Mouse (Mus musculus) CH12.LX (cell line): ENCODE data around the gene Lrrc15.

ENCODE experiments used
- CTCF ChIP-seq, 2 experiments: IDR thresholded peaks in 1 of 2; conservative IDR thresholded peaks in 1 of 2; 2 replicates each; pipeline ENCODE4 v1.5.1; 2011 to 2012; ENCODE audit warnings: low read depth in 2 of 2, low read length in 2 of 2, improper control_type of control experiment in 1 of 2, inconsistent platforms in 1 of 2, mild to moderate bottlenecking in 1 of 2, moderate library complexity in 1 of 2
- EP300 ChIP-seq: IDR thresholded peaks from 2 replicates; pipeline ENCODE4 v1.6.1; 2011; ENCODE audit warnings: low read length, improper control_type of control experiment
- KAT2A ChIP-seq: IDR thresholded peaks from 2 replicates; pipeline ENCODE4 v1.6.1; 2012; ENCODE audit warnings: low read length, improper control_type of control experiment, inconsistent platforms; ENCODE audit not compliant: insufficient replicate concordance
- MAFK ChIP-seq: IDR thresholded peaks from 2 replicates; pipeline ENCODE4 v1.6.1; 2011; ENCODE audit warnings: low read length, improper control_type of control experiment; ENCODE audit not compliant: insufficient replicate concordance
- NELFE ChIP-seq: IDR thresholded peaks from 2 replicates; pipeline ENCODE4 v1.6.1; 2011; ENCODE audit warnings: low read depth, low read length, improper control_type of control experiment
- POLR2A ChIP-seq: IDR thresholded peaks from 2 replicates; pipeline ENCODE4 v1.6.1; 2011; ENCODE audit warnings: low read depth, mild to moderate bottlenecking, improper control_type of control experiment, low read length
- SIN3A ChIP-seq: IDR thresholded peaks from 2 replicates; pipeline ENCODE4 v1.6.1; 2012; ENCODE audit warnings: low read length, improper control_type of control experiment, inconsistent platforms
- SMC3 ChIP-seq: IDR thresholded peaks from 2 replicates; pipeline ENCODE4 v1.6.1; 2011; ENCODE audit warnings: low read depth, low read length, improper control_type of control experiment
- ZC3H11A ChIP-seq: IDR thresholded peaks from 2 replicates; pipeline ENCODE4 v1.6.1; 2012; ENCODE audit warnings: low read depth, mild to moderate bottlenecking, inconsistent platforms, low read length, improper control_type of control experiment

DNA sequence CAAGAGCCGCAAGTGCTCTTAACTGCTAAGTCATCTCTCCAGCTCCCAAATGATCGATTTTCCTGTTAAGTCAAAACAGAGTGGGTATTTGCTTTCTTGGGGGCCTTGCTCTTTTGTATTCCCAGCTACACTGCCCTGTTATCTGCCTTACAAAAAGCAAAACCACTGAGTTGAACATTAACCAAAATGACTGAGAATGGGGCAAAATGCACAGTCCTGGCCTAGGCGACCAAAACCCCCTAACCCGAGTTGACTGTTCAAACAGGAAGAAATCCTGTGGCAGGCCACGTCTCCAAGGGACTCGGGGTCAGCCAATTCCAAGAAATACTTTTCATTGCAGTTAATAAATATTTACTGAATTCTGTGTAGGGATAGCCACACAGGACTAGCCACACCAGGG lies 44.3 kb downstream of the Lrrc15 start:
- TF ChIP-seq ZC3H11A (no peak), SMC3 (no peak), NELFE (no peak), POLR2A (no peak), KAT2A (no peak), SIN3A (no peak), CTCF (conservative IDR thresholded peaks at IDR 0.05 in 1 of 2, IDR thresholded peaks at IDR 0.05 in 1 of 2; ENCODE audit: low read depth in 2 of 2, low read length in 2 of 2) (no peak), MAFK (no peak), EP300 (no peak)
